Mouse (Mus musculus): Measurements from ENCODE around the gene Pced1b. TPM values are rescaled to one million over a fixed set of nuclear protein-coding genes. Genes with fewer than 3 reads are reported as not detected.
A peak's percentile ranks its signal among the peaks of the same experiment; 100 is the strongest.

Gene Pced1b
- polyA plus RNA-seq, 1 experiment: 5.6 TPM

DNA sequence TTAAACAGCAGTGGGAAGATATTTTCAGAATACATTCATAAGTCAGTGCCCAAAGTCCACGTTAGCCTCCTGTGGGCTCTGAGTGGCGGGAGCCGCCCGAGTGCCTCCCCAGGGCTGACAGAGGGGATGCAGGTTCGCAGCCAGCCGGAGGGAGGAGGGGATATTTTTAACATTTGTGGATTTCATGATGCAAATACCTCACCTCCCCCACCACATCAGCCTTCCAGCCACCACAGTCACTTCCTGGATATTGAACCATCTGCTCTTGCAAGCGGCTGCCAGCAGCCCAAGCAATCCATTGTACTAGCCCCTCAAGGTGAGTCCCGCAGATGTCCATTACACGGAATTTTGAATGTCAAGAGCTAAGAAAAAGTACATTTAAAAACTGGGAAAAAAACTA, 95.4 kb downstream of the Pced1b start:
- Histone ChIP-seq H3K36me3 (ENCODE audit: control insufficient read depth, insufficient read depth, low read length) (no peaks in the 10 kb centered on the region), H3K27me3 (ENCODE audit: control insufficient read depth, insufficient read depth, low read length) (no peaks in the 10 kb centered on the region), H3K27ac (ENCODE audit: insufficient read depth, low read depth, low read length) (no peak overlapping the region), H3K4me1 (ENCODE audit: control insufficient read depth, insufficient read depth, insufficient read length, low read length) (no peaks in the 10 kb centered on the region), H3K4me3 (ENCODE audit: low read depth, low read length) (no peak overlapping the region)
- 81% methylated on average over 9 of the region's 9 CpGs for WGBS
- no peak for TF ChIP-seq CTCF (IDR thresholded peaks at IDR 0.05; ENCODE audit: extremely low read depth, insufficient read length, insufficient replicate concordance, low read depth, low read length)
- TF ChIP-seq POLR2A (IDR thresholded peaks at IDR 0.05; ENCODE audit: low read depth, low read length): no peak

DNA sequence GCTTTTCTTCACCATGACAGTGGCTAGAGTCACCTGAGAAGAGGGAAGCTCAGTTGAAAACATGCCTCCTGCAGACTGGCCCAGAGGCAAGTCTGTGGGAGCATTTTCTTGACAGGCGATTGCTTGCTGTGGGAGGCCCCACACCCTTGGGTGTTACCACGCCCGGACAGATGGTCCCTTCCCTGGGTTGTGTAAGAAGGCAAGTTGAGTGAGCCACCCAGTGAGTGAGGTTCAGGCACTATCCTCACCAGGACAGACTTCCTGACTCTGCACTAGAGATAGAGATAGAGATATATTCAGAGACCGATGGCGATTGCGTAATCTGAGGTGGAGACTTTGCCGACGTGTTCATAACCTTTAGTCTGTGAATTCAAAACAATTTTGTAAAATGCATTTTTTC, 96.0 kb downstream of the Pced1b start:
- H3K27ac ChIP-seq (ENCODE audit: insufficient read depth, low read depth, low read length): peak overlapping the region; percentile 44; the same call in 1 of the 2 replicates
- no peak for TF ChIP-seq CTCF (IDR thresholded peaks at IDR 0.05; ENCODE audit: extremely low read depth, insufficient read length, insufficient replicate concordance, low read depth, low read length)
- no peak for TF ChIP-seq POLR2A (IDR thresholded peaks at IDR 0.05; ENCODE audit: low read depth, low read length)
- WGBS: 40% methylated on average over 8 of the region's 8 CpGs
- H3K4me3 ChIP-seq (ENCODE audit: low read depth, low read length): peak overlapping the region; percentile 14; the same call in 1 of the 2 replicates
- no peaks in the 10 kb centered on the region for H3K4me1 ChIP-seq (ENCODE audit: control insufficient read depth, insufficient read depth, insufficient read length, low read length)
- no peaks in the 10 kb centered on the region for H3K36me3 ChIP-seq (ENCODE audit: control insufficient read depth, insufficient read depth, low read length)
- no peaks in the 10 kb centered on the region for H3K27me3 ChIP-seq (ENCODE audit: control insufficient read depth, insufficient read depth, low read length)

DNA sequence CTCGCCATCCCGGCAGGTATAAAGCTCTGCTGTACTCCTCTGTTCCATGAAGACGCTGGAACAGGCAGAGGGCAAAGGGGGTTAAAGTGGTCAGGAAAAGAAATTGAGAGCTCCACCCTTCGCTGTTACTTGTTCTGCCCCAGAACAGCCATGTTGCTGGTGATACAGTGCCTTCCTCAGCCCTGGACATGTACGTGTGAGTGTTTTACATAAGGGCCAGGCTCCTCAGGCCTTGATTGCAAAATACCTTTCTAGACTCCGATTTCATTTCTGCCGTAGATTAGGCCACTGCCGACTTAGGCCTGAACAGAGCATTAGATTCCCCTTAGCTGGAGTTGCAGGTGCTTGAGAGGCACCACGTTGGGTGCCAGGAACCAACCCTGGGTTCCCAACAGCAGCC, 97.0 kb downstream of the Pced1b start:
- H3K36me3 ChIP-seq (ENCODE audit: control insufficient read depth, insufficient read depth, low read length): no peaks in the 10 kb centered on the region
- H3K4me3 ChIP-seq (ENCODE audit: low read depth, low read length): no peak overlapping the region
- no peak for TF ChIP-seq CTCF (IDR thresholded peaks at IDR 0.05; ENCODE audit: extremely low read depth, insufficient read length, insufficient replicate concordance, low read depth, low read length)
- TF ChIP-seq POLR2A (IDR thresholded peaks at IDR 0.05; ENCODE audit: low read depth, low read length): no peak
- H3K27ac ChIP-seq (ENCODE audit: insufficient read depth, low read depth, low read length): no peak overlapping the region
- WGBS: 89% methylated on average over 9 of the region's 9 CpGs
- no peaks in the 10 kb centered on the region for H3K27me3 ChIP-seq (ENCODE audit: control insufficient read depth, insufficient read depth, low read length)
- no peaks in the 10 kb centered on the region for H3K4me1 ChIP-seq (ENCODE audit: control insufficient read depth, insufficient read depth, insufficient read length, low read length)

DNA sequence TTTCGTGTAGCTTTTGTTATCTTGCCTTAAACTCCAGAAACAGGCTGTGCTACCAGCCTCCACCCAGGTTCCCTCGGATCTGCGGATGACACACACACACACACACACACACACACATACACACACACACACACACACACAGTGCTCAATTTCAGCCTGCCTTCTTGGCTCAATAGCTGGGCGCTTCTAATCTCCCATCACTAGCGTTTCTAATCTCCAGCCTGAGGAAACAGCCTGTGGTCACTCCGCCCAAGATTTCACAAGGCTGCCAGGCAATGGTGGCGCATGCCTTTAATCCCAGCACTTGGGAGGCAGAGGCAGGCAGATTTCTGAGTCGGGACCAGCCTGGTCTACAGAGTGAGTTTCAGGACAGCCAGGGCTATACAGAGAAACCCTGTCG, 98.2 kb downstream of the Pced1b start:
- 84% methylated on average over 9 of the region's 9 CpGs for WGBS
- H3K36me3 ChIP-seq (ENCODE audit: control insufficient read depth, insufficient read depth, low read length): no peaks in the 10 kb centered on the region
- H3K4me3 ChIP-seq (ENCODE audit: low read depth, low read length): no peak overlapping the region
- H3K4me1 ChIP-seq (ENCODE audit: control insufficient read depth, insufficient read depth, insufficient read length, low read length): no peaks in the 10 kb centered on the region
- no peak overlapping the region for H3K27ac ChIP-seq (ENCODE audit: insufficient read depth, low read depth, low read length)
- H3K27me3 ChIP-seq (ENCODE audit: control insufficient read depth, insufficient read depth, low read length): no peaks in the 10 kb centered on the region
- TF ChIP-seq POLR2A (IDR thresholded peaks at IDR 0.05; ENCODE audit: low read depth, low read length) (no peak), CTCF (IDR thresholded peaks at IDR 0.05; ENCODE audit: extremely low read depth, insufficient read length, insufficient replicate concordance, low read depth, low read length) (no peak)

DNA sequence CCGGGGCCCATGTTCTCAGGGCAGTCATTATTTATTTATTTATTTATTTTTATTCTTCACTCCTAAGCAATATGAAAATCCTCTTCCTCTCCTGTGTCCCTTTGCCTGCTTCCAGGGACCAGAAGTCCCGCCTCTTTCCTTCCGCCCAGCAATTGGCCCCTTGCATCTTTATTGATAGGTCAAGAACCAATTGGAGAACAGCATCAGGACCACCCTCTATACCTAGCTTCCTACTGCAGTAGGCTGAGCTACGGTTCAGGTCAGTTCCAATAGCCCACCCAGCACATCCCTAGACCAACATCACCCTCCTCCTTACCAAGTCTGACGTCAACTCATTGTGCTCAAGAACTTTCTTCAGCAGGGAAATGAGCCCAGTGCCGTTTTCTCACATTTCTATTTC, 99.0 kb downstream of the Pced1b start:
- Histone ChIP-seq H3K27ac (ENCODE audit: insufficient read depth, low read depth, low read length) (no peak overlapping the region), H3K4me3 (ENCODE audit: low read depth, low read length) (no peak overlapping the region), H3K4me1 (ENCODE audit: control insufficient read depth, insufficient read depth, insufficient read length, low read length) (no peaks in the 10 kb centered on the region), H3K36me3 (ENCODE audit: control insufficient read depth, insufficient read depth, low read length) (no peaks in the 10 kb centered on the region), H3K27me3 (ENCODE audit: control insufficient read depth, insufficient read depth, low read length) (no peaks in the 10 kb centered on the region)
- TF ChIP-seq CTCF (IDR thresholded peaks at IDR 0.05; ENCODE audit: extremely low read depth, insufficient read length, insufficient replicate concordance, low read depth, low read length) (no peak), POLR2A (IDR thresholded peaks at IDR 0.05; ENCODE audit: low read depth, low read length) (no peak)
- WGBS: 86% methylated on average over 6 of the region's 6 CpGs

DNA sequence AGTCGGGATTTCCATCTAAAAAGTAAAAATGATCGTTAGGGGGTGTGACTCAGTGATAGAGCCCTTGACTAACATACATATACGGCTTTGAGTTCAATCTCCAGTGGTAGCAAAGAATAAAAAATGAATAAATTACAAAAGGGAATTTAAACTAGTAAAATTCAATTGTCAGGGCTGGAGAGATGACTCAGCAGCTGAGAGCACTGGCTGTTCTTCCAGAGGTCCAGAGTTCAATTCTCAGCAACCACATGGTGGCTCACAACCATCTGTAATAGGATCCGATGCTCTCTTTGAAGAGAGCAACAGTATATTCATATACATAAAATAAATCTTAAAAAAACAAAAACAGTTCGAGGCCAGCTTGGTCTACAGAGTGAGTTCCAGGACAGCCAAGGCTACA, 99.5 kb downstream of the Pced1b start:
- Histone ChIP-seq H3K4me1 (ENCODE audit: control insufficient read depth, insufficient read depth, insufficient read length, low read length) (no peaks in the 10 kb centered on the region), H3K27ac (ENCODE audit: insufficient read depth, low read depth, low read length) (no peak overlapping the region), H3K4me3 (ENCODE audit: low read depth, low read length) (no peak overlapping the region), H3K36me3 (ENCODE audit: control insufficient read depth, insufficient read depth, low read length) (no peaks in the 10 kb centered on the region), H3K27me3 (ENCODE audit: control insufficient read depth, insufficient read depth, low read length) (no peaks in the 10 kb centered on the region)
- no peak for TF ChIP-seq CTCF (IDR thresholded peaks at IDR 0.05; ENCODE audit: extremely low read depth, insufficient read length, insufficient replicate concordance, low read depth, low read length)
- TF ChIP-seq POLR2A (IDR thresholded peaks at IDR 0.05; ENCODE audit: low read depth, low read length): no peak
- WGBS: 76% methylated on average over 5 of the region's 5 CpGs

DNA sequence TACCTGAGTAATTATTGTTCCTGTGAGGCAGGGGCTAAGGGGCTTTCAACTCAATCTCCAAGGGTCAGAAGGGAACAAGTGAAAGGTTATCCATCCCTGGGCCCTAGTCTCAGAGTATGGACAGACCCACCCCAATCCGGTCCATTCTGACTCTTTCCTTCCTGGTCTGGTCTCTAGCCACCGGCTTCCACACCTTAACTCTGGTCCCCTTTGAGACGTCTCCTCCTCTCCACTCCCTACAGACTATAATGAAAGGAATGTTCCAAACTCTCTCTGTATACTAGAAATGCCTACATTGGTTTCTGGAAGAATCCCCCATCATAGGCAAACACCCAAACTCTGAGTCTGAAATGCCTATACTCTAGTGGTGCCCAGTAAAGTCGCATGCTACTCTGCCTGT, 100.0 kb downstream of the Pced1b start:
- Histone ChIP-seq H3K4me3 (ENCODE audit: low read depth, low read length) (no peak overlapping the region), H3K27me3 (ENCODE audit: control insufficient read depth, insufficient read depth, low read length) (no peaks in the 10 kb centered on the region), H3K36me3 (ENCODE audit: control insufficient read depth, insufficient read depth, low read length) (no peaks in the 10 kb centered on the region), H3K27ac (ENCODE audit: insufficient read depth, low read depth, low read length) (no peak overlapping the region), H3K4me1 (ENCODE audit: control insufficient read depth, insufficient read depth, insufficient read length, low read length) (no peaks in the 10 kb centered on the region)
- 82% methylated on average over 4 of the region's 4 CpGs for WGBS
- TF ChIP-seq POLR2A (IDR thresholded peaks at IDR 0.05; ENCODE audit: low read depth, low read length) (no peak), CTCF (IDR thresholded peaks at IDR 0.05; ENCODE audit: extremely low read depth, insufficient read length, insufficient replicate concordance, low read depth, low read length) (no peak)

Data from small intestine, adult 2 months (tissue).